Mouse (Mus musculus) hindlimb bud, embryonic 11.5 days (tissue): ENCODE results near the gene 8030474K03Rik.
"Not testable (repeated sequence)": the region's sequence is repeated elsewhere in the genome, so short reads cannot be mapped to it uniquely, and the experiment has no call there.

Experiments used
- DNase-seq: peaks from one replicate; pipeline ENCODE4 v3.0.0-alpha.2; 2012; ENCODE audit warnings: low read depth, low spot score; ENCODE audit errors: extremely low spot score

8030474K03Rik gene

GRCm38 (mm10) chrX:101794342-101794741, at the start of gene 8030474K03Rik, which contains the start of gene Gm4779:
8030474K03Rik (plus strand) TSS chrX:101794656.
Gm4779 (minus strand) TSS chrX:101794423.
- DNase-seq: no peak

GRCm38 (mm10) chrX:101750144-101750543, 44.3 kb upstream of the 8030474K03Rik start:
- no peak for DNase-seq

- no peak for DNase-seq
Observed at GRCm38 (mm10) chrX:101754478-101754877, 40.0 kb upstream of the 8030474K03Rik start.

GRCm38 (mm10) chrX:101764621-101765020, 29.8 kb upstream of the 8030474K03Rik start:
- DNase-seq: no peak

- no peak for DNase-seq
Observed at GRCm38 (mm10) chrX:101765111-101765510, 29.3 kb upstream of the 8030474K03Rik start.

- DNase-seq: no peak
Observed at GRCm38 (mm10) chrX:101767280-101767679, 27.2 kb upstream of the 8030474K03Rik start.

- no peak for DNase-seq
Observed at GRCm38 (mm10) chrX:101769478-101769877, 25.0 kb upstream of the 8030474K03Rik start.

- DNase-seq: no peak
Observed at GRCm38 (mm10) chrX:101770307-101770706, 24.1 kb upstream of the 8030474K03Rik start.

- DNase-seq: peak; percentile 12
Observed at GRCm38 (mm10) chrX:101772035-101772434, 22.4 kb upstream of the 8030474K03Rik start.

GRCm38 (mm10) chrX:101791551-101791950, 2.9 kb upstream of the 8030474K03Rik start:
- DNase-seq: no peak

- no peak for DNase-seq
Observed at GRCm38 (mm10) chrX:101805512-101805911, 11.1 kb downstream of the 8030474K03Rik start.

- DNase-seq: no peak
Observed at GRCm38 (mm10) chrX:101811750-101812149, 17.3 kb downstream of the 8030474K03Rik start.

- no peak for DNase-seq
Observed at GRCm38 (mm10) chrX:101819163-101819562, 24.7 kb downstream of the 8030474K03Rik start.

- not testable (repeated sequence) for DNase-seq
Observed at GRCm38 (mm10) chrX:101819980-101820379, 25.5 kb downstream of the 8030474K03Rik start.

- no peak for DNase-seq
Observed at GRCm38 (mm10) chrX:101847191-101847795, 52.8 kb downstream of the 8030474K03Rik start.
